Mouse (Mus musculus): ENCODE measurements around the gene Atp6v1a.
A peak's percentile ranks its signal among the peaks of the same experiment; 100 is the strongest.

Gene Atp6v1a

DNA sequence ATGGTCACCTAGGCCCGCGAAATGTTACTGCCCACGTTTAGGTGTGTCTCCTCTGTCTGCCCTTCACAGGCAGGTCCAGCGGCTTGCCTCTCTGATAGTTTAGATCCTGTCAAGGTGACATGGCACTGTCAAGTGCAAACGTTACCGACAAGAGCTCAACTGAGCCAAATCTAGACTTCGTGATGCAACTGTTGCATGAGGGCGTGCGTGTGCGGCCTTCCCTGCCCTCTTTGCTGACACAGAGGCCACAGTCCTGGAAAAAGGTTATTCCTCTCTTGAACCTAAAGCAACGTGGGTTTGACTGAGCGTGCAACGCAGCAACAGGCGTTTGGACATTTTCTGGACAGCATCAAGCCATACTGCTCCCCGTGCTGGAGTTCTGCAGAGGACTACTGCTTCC lies 78.2 kb downstream of the Atp6v1a start:
- no peak for DNase-seq (ENCODE audit: low read depth, low spot score)

DNA sequence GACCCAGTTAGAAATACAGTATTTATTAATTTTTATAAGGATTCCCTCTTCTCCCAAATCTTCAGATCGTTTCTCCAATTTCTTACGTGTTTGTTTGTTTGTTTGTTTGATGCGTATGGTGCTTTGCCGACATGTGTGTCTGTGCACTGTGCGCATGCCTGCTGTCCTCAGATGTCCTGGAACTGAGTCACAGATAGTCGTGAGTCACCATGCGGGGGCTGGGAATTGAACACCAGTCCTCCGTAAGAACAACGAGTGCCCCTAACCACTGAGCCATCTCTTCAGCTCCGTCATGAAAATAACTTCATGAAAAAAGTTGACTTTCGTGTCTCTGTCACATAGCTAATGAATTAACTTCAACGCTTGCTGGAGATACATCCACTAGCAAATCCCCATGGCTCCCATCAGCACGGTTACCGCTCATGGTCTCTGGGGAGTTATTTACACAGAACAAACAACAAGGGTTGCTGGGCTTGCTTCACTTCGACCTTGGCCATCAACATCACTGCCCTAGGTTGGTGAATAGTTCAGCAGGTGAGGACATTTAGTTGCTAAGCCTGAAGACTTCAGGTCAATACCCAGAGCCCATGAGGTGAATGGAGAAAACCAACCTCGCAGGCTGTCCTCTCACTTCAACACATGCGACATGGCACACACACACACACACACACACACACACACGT lies 78.8 kb downstream of the Atp6v1a start:
- DNase-seq (ENCODE audit: low read depth, low spot score) = no peak

- DNase-seq (ENCODE audit: low read depth, low spot score) = peak; percentile 33
Observed at GRCm38 (mm10) chr16:44058745-44059144, 80.8 kb downstream of the Atp6v1a start.

- no peak for DNase-seq (ENCODE audit: low read depth, low spot score)
Observed at GRCm38 (mm10) chr16:44055766-44056165, 83.7 kb downstream of the Atp6v1a start.

GRCm38 (mm10) chr16:44053265-44053664 lies 86.2 kb downstream of the Atp6v1a start:
- DNase-seq (ENCODE audit: low read depth, low spot score) = no peak

- no peak for DNase-seq (ENCODE audit: low read depth, low spot score)
Observed at GRCm38 (mm10) chr16:44052390-44052789, 87.1 kb downstream of the Atp6v1a start.

- no peak for DNase-seq (ENCODE audit: low read depth, low spot score)
Observed at GRCm38 (mm10) chr16:44050139-44050538, 89.4 kb downstream of the Atp6v1a start.

- DNase-seq (ENCODE audit: low read depth, low spot score) = no peak
Observed at GRCm38 (mm10) chr16:44039112-44039511, 100.4 kb downstream of the Atp6v1a start.
